In genomic region chr2:110179669-110180315, GRCm38 (mm10) we compare ENCODE assay signal across 8 mouse cellular contexts.
A peak's percentile ranks its signal among the peaks of the same experiment; 100 is the strongest.
DNase-seq lines count a peak whose midpoint lies in the region; ATAC-seq lines count a peak whose summit lies in the region.

No protein-coding gene starts in this region.

- H3K4me1 ChIP-seq in forebrain, embryonic 10.5 days: peaks cover 37% of the 10 kb centered on the region
- H3K4me1 ChIP-seq in limb, embryonic 11.5 days (ENCODE audit: control insufficient read depth, insufficient read depth, low read length): peaks cover 23% of the 10 kb centered on the region

- intact Hi-C loops in left cerebral cortex, postnatal 4 days (cut with DNase I): no loop called here

- peak; percentile 72; the same call in 1 of the 2 replicates for ATAC-seq in limb, embryonic 11.5 days (ENCODE audit: insufficient number of reproducible peaks, low FRiP score, low TSS enrichment, low read depth)
- ATAC-seq in erythroblast, adult 5-6 weeks (replicated peaks; ENCODE audit: low FRiP score, poor library complexity, severe bottlenecking): no peak

- DNase-seq in left cerebral cortex, postnatal 4 days: peak; percentile 73
- DNase-seq in left cerebral cortex, adult 18-20 months (ENCODE audit: low spot score in 2 of 2): no peak
- no peak for DNase-seq in forebrain, embryonic 10.5 days (ENCODE audit: extremely low spot score, low spot score)
- peak; percentile 52 for DNase-seq in heart, postnatal 4 days
- DNase-seq in limb, embryonic 11.5 days (ENCODE audit: low spot score): no peak
- DNase-seq in neural tube, embryonic 10.5 days (ENCODE audit: extremely low spot score, low spot score): peak; percentile 50
- no peak for DNase-seq in left cerebral cortex, adult 9 months (ENCODE audit: low spot score in 2 of 2)

- H3K4me3 ChIP-seq in forebrain, embryonic 10.5 days: no peak overlapping the region
- H3K4me3 ChIP-seq in limb, embryonic 11.5 days (ENCODE audit: low read depth, low read length): no peak overlapping the region

- no peaks in the 10 kb centered on the region for H3K36me3 ChIP-seq in forebrain, embryonic 10.5 days (replicated peaks)
- no peaks in the 10 kb centered on the region for H3K36me3 ChIP-seq in limb, embryonic 11.5 days (ENCODE audit: control insufficient read depth, insufficient read depth, low read length)

- no peak overlapping the region for H3K4me2 ChIP-seq in limb, embryonic 11.5 days (ENCODE audit: low read depth, severe bottlenecking)

- H3K27ac ChIP-seq in forebrain, embryonic 10.5 days: peak overlapping the region; percentile 62
- H3K27ac ChIP-seq in limb, embryonic 11.5 days (replicated peaks; ENCODE audit: low read depth, low read length): no peak overlapping the region

- 48% methylated on average over 10 of the region's 10 CpGs for WGBS in forebrain, embryonic 10.5 days
- WGBS in limb, embryonic 11.5 days: 29% methylated on average over 10 of the region's 10 CpGs

- H3K27me3 ChIP-seq in forebrain, embryonic 10.5 days (ENCODE audit: poor library complexity, severe bottlenecking): peaks cover 4% of the 10 kb centered on the region; the same call in 1 of the 2 replicates
- H3K27me3 ChIP-seq in limb, embryonic 11.5 days (ENCODE audit: control insufficient read depth, insufficient read depth, low read length): no peaks in the 10 kb centered on the region

- H3K9me3 ChIP-seq in forebrain, embryonic 10.5 days: no peaks in the 10 kb centered on the region
- no peaks in the 10 kb centered on the region for H3K9me3 ChIP-seq in limb, embryonic 11.5 days (ENCODE audit: control insufficient read depth, low read length)

- no peak overlapping the region for H3K9ac ChIP-seq in limb, embryonic 11.5 days (ENCODE audit: low read length)

Comparison
In these comparisons a context has a peak if more than half of its experiments do, and no peak if none do; other contexts are left out.
1. DNase-seq: peak in left cerebral cortex, postnatal 4 days (single experiment), heart, postnatal 4 days (single experiment) and neural tube, embryonic 10.5 days (single experiment); none in left cerebral cortex, adult 18-20 months (0 of 2), forebrain, embryonic 10.5 days (single experiment), limb, embryonic 11.5 days (single experiment) and left cerebral cortex, adult 9 months (0 of 2).